Mouse (Mus musculus) lung, adult 10 weeks (tissue): ENCODE measurements around the gene Mertk. TPM values are rescaled to one million over a fixed set of nuclear protein-coding genes. Genes with fewer than 3 reads are reported as not detected.

ENCODE experiments used
- polyA plus RNA-seq: library from polyadenylated mRNA; stranded (reverse); fragments of 350-450 nt; fragmentation: Illumina TruSeq; extraction: RNeasy Lipid Tissue Mini Kit (QIAGEN cat#74804); gene quantifications from one replicate; pipeline ENCODE4 v1.2.3, GENCODE M21; 2014; ENCODE audit warnings: low read depth, low replicate concordance; ENCODE audit not compliant: insufficient read depth

Gene Mertk
- 12.4 TPM for polyA plus RNA-seq

DNA sequence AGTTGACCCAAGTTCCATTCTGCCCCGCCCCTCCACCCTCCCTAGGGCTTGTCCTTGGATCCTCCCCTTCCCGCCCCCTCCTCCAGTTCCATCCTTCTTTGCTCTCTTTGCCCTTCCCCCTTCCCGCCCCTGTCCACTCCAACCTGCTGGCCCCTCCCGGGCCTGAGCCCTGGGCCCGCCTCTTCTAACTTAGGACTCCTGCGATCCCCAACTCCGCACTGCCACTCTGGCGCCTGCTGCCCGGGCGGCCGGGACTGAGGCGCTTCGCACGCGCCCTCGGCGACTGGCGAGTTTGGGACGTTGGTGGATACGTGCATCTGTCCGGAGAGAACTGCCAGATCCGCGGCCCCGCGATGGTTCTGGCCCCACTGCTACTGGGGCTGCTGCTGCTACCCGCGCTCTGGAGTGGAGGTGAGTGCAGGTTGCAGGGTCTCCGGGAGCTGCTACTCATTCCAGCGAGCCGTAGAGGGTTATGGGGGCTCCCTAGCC is at the start of gene Mertk:
Gene Mertk, plus strand, starts transcription at position 264 of the 489 bp plus-strand sequence.

DNA sequence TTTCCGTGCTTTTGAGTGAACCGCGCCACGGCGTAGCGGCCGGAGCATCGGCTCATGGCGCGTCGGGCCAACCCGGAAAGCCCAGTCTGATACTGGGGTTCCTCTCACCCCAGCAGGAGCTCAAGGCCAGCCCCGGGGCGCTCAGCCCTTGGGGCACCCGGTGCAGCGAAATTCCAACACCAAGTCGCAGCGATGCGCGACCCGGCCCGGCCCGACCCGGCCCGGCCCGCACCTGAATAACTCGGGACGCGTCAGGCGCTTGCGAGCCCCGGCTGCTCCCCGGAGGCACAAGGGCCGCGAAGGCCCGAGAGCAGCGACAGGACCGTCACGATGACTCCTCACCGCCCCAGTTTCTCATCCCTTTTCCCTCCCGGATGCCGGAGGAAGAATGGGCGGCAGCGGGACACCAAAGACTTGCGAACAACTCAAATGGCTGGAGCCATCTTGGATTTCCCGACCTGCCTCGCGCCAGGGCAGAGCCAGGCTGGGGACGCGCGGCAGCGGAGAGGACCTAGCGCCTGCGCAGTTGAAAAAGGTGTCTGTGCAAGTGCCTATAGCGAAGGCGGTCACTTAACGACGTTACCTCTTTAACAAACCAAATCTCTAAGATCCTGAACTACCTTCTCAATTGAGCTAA is 11.7 kb upstream of the Mertk start, which contains the start of gene Anapc1:
Gene Anapc1, minus strand, starts transcription at position 471 of the 637 bp plus-strand sequence.

DNA sequence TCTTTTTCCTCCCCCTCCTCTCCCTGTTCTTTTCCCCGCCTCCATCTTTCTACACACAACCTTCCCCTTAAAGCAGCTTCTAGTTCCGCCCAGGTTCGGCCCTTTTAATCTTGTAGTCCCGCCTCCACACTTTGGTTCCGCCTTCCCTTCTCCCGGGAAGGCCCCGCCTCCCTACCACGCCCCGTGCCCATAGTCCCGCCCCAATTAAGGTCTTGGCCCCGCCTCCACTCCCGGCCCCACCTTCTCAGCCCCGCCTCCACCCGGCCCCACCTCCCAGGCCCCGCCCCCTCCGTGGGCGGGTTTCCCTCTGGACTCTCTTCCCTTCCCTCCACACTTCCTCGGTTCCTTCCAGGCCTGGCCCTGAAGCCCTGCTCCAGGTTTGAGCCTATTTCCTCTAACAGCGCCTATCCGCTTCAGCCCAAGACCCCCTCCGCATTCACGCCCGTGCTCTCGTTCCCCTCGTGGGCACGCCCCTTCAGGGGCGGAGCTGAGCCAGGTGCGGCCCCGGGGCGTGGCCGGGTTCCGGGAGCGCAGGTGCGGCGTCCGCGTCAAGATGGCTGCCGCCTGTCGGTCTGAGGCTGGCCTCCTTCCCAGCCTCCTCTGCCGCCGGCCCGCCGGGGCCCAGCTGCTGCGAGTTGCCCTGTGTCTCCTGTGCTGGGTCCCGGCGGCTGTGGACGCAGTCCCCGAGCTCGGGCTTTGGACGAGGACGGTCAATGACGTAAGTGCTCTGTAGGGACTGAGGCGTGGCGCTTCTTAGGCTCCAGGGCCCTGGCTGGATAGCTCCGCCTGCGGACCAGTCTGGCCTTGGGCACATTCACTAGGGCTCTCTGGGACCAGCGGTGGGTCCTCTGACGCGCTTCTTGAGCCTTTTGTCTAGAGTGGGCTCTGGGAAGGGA is 119.3 kb downstream of the Mertk start, which contains the start of gene Tmem87b:
Gene Tmem87b, plus strand, starts transcription at position 333 of the 896 bp plus-strand sequence.

Other genes starting within 250 kb of the Mertk start
- gene Spdye4c, start 107.7 kb upstream of the Mertk start, polyA plus RNA-seq, result not detected
- gene Anapc1, start 11.6 kb upstream of the Mertk start, polyA plus RNA-seq, result 14.4 TPM
- gene Tmem87b, start 119.2 kb downstream of the Mertk start, polyA plus RNA-seq, result 11.9 TPM
- 0.22 TPM for gene Fbln7, start 164.0 kb downstream of the Mertk start, polyA plus RNA-seq
- gene Zc3h8, start 245.1 kb downstream of the Mertk start, polyA plus RNA-seq, result 3.7 TPM